Mouse (Mus musculus) megakaryocyte, embryonic 14.5 days (primary cell): ENCODE data around the gene Gm13289. TPM values are rescaled to one million over a fixed set of nuclear protein-coding genes. Genes with fewer than 3 reads are reported as not detected.
"Not testable (repeated sequence)": the region's sequence is repeated elsewhere in the genome, so short reads cannot be mapped to it uniquely, and the experiment has no call there.

Experiments
- H3K27me3 ChIP-seq: replicated peaks from 2 replicates; pipeline ENCODE3; 2012; ENCODE audit warnings: inconsistent platforms
- H3K36me3 ChIP-seq: replicated peaks from 2 replicates; pipeline ENCODE3; 2012; ENCODE audit warnings: low read length, inconsistent platforms, mixed read lengths
- H3K4me1 ChIP-seq: 2 replicates; pipeline ENCODE4 v1.6.1; 2012; ENCODE audit warnings: inconsistent platforms
- H3K4me3 ChIP-seq: replicated peaks from 2 replicates; pipeline ENCODE3; 2012; ENCODE audit warnings: moderate library complexity, mild to moderate bottlenecking, inconsistent platforms
- H3K9me3 ChIP-seq: 2 replicates; pipeline ENCODE4 v1.6.1; 2012; ENCODE audit warnings: inconsistent platforms
- FLI1 ChIP-seq: IDR thresholded peaks from 2 replicates; pipeline ENCODE4 v1.6.1; 2012; ENCODE audit warnings: low read length, inconsistent platforms, mixed read lengths
- GATA1 ChIP-seq: IDR thresholded peaks from 3 replicates; pipeline ENCODE4 v1.6.1; 2012; ENCODE audit warnings: mixed read lengths, low read length, inconsistent platforms, borderline replicate concordance
- polyA plus RNA-seq: library from polyadenylated mRNA; stranded (reverse); fragments of >175 nt; gene quantifications from 2 replicates; pipeline ENCODE4 v1.2.3, GENCODE M21; 2012; ENCODE audit warnings: low replicate concordance; ENCODE audit not compliant: insufficient read depth

Gene Gm13289
- polyA plus RNA-seq, 1 experiment = not detected

- not testable (repeated sequence) for H3K27me3 ChIP-seq, H3K4me3 ChIP-seq, H3K9me3 ChIP-seq, H3K36me3 ChIP-seq, H3K4me1 ChIP-seq
Observed at GRCm38 (mm10) chr4:88805761-88806160, 29.0 kb downstream of the Gm13289 start.

- no peaks in the 10 kb centered on the region for H3K36me3 ChIP-seq
- TF ChIP-seq GATA1 = no peak
- no peak for TF ChIP-seq FLI1
- no peaks in the 10 kb centered on the region for H3K4me1 ChIP-seq
- peaks cover 7% of the 10 kb centered on the region for H3K9me3 ChIP-seq
- no peak within 1 kb of the TSS for H3K4me3 ChIP-seq
- H3K27me3 ChIP-seq = peaks cover 2% of the 10 kb centered on the region
Observed at GRCm38 (mm10) chr4:88815928-88816327, 39.2 kb downstream of the Gm13289 start, which contains the start of gene Ifna7. Ifna7 (plus strand) TSS chr4:88816228.

DNA sequence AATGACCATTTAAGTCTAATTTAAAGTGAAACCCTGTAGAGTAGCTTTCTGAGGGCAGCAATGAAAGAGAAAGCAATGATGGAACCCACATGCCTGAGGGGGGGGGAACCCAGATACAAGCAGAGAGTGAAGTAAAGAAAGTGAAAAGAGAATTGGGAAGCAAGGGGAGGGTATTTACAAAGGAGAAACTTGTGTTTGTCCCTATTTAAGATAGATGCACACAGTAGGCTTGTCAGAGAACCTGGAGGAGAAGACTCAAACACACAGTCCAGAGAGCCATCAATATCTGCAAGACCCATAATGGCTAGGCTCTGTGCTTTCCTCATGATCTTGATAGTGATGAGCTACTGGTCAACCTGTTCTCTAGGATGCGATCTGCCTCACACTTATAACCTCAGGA is 42.9 kb downstream of the Gm13289 start, which contains the start of gene Ifna11:
TSS of gene Ifna11 (plus strand) at position 301 of the 400 bp plus-strand sequence.
- TF ChIP-seq GATA1 (no peak), FLI1 (no peak)
- Histone ChIP-seq H3K36me3 (no peaks in the 10 kb centered on the region), H3K4me3 (no peak within 1 kb of the TSS), H3K27me3 (peaks cover 2% of the 10 kb centered on the region), H3K9me3 (no peaks in the 10 kb centered on the region), H3K4me1 (0 out of 2 replicates have a peak, but pooled peaks cover 3% of the 10 kb centered on the region)

DNA sequence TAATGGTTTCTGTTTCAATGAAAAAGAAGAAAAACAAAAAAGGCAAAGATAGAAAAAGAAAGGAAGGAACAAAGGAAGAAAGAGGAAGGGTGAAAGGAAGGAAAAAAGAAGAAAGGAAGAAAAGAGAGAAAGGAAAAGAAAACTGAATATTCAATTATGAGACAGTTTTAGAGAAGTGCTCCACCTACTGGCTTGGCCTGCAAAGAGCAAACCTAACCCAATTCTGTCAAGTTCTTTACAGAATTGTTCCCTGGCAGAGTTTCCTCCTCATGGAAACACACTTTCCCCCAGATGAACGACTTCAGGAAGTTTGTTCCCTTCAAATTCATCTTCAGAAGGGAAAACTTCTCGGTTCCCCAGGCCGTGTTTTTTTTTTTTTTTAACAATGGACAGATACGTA is 46.3 kb downstream of the Gm13289 start:
- TF ChIP-seq FLI1 (no peak), GATA1 (no peak)
- H3K9me3 ChIP-seq = no peaks in the 10 kb centered on the region
- peaks cover 2% of the 10 kb centered on the region for H3K27me3 ChIP-seq
- 0 out of 2 replicates have a peak, but pooled peaks cover 3% of the 10 kb centered on the region for H3K4me1 ChIP-seq
- no peak overlapping the region for H3K4me3 ChIP-seq
- no peaks in the 10 kb centered on the region for H3K36me3 ChIP-seq

Other genes starting within 250 kb of the Gm13289 start
- gene Ifna15, start 218.7 kb upstream of the Gm13289 start, polyA plus RNA-seq = not detected in 2 replicates
- gene Ifna14, start 205.1 kb upstream of the Gm13289 start, polyA plus RNA-seq = not detected in 2 replicates
- gene Ifna9, start 184.5 kb upstream of the Gm13289 start, polyA plus RNA-seq = not detected in 2 replicates
- gene Ifna12, start 173.5 kb upstream of the Gm13289 start, polyA plus RNA-seq = not detected in 2 replicates
- gene C87499, start 142.5 kb upstream of the Gm13289 start, polyA plus RNA-seq = not detected in 2 replicates
- gene Ifna13, start 132.5 kb upstream of the Gm13289 start, polyA plus RNA-seq = not detected in 2 replicates
- not detected in 2 replicates for gene Ifna16, start 100.0 kb upstream of the Gm13289 start, polyA plus RNA-seq
- gene Ifna2, start 93.0 kb upstream of the Gm13289 start, polyA plus RNA-seq = not detected in 2 replicates
- gene Ifnab, start 85.6 kb upstream of the Gm13289 start, polyA plus RNA-seq = not detected in 2 replicates
- 0.27 TPM in 1 of 2 replicates, not detected in the other for gene Gm26566, start 55.1 kb upstream of the Gm13289 start, polyA plus RNA-seq
- 1.4 and 2.6 TPM in 2 replicates for gene Klhl9, start 54.5 kb upstream of the Gm13289 start, polyA plus RNA-seq
- not detected in 2 replicates for gene Gm13271, start 22.1 kb upstream of the Gm13289 start, polyA plus RNA-seq
- not detected in 2 replicates for gene Gm13283, start 16.8 kb upstream of the Gm13289 start, polyA plus RNA-seq
- gene Gm13290, start 3.1 kb upstream of the Gm13289 start, polyA plus RNA-seq = not detected in 2 replicates
- gene Gm13272, start 2.9 kb downstream of the Gm13289 start, polyA plus RNA-seq = not detected in 2 replicates
- not detected in 2 replicates for gene Ifnz, start 5.2 kb downstream of the Gm13289 start, polyA plus RNA-seq
- gene Gm13276, start 8.8 kb downstream of the Gm13289 start, polyA plus RNA-seq = not detected in 2 replicates
- not detected in 2 replicates for gene Gm13277, start 11.7 kb downstream of the Gm13289 start, polyA plus RNA-seq
- gene Gm13278, start 14.6 kb downstream of the Gm13289 start, polyA plus RNA-seq = not detected in 2 replicates
- gene Gm13275, start 17.6 kb downstream of the Gm13289 start, polyA plus RNA-seq = 0.64 TPM in 1 of 2 replicates, not detected in the other
- gene Gm13279, start 20.5 kb downstream of the Gm13289 start, polyA plus RNA-seq = not detected in 2 replicates
- not detected in 2 replicates for gene Gm13285, start 22.7 kb downstream of the Gm13289 start, polyA plus RNA-seq
- 0.64 TPM in 1 of 2 replicates, not detected in the other for gene Gm13287, start 26.3 kb downstream of the Gm13289 start, polyA plus RNA-seq
- gene Gm13288, start 28.6 kb downstream of the Gm13289 start, polyA plus RNA-seq = not detected in 2 replicates
- gene Ifna7, start 39.3 kb downstream of the Gm13289 start, polyA plus RNA-seq = not detected in 2 replicates
- not detected in 2 replicates for gene Ifna11, start 43.0 kb downstream of the Gm13289 start, polyA plus RNA-seq
- not detected in 2 replicates for gene Ifna6, start 50.5 kb downstream of the Gm13289 start, polyA plus RNA-seq
- gene Ifna5, start 58.6 kb downstream of the Gm13289 start, polyA plus RNA-seq = not detected in 2 replicates
- gene Ifna4, start 64.9 kb downstream of the Gm13289 start, polyA plus RNA-seq = not detected in 2 replicates
- not detected in 2 replicates for gene Ifna1, start 73.2 kb downstream of the Gm13289 start, polyA plus RNA-seq
- not detected in 2 replicates for gene Ifne, start 103.3 kb downstream of the Gm13289 start, polyA plus RNA-seq